In the genomic region with DNA sequence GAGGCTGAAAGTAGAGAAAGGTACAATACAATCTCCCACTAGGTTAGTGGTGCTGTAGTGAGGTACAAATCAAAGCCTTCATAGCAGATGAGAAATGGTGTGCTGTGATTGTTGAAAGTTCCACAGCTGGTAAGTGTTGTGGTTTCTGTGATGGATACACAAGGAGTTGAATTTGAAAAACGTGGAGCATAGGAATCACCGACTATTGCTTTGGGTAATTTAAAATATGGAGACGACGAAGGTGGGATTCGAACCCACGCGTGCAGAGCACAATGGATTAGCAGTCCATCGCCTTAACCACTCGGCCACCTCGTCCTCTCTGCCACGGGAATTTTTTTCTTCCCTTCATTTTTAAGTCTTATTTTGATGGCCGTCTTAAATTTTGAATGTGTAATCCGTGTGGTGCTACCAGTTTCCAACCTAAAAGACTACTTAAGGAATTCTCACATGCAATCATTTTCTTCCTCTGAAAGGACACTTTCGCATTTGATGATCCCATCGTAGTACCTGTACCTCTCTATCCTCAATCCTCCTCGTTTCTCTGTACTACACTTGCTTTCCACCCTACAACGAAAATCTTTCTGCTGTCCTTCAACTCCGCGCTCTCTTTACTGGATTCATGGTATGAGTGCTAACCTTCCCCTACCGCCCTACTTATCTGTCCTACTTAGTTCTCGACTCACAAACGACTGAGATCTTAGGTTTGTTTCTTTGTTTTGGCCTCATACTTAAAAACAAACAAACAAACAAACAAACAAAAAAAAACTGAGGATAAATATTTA, we compare ENCODE assay signal across 10 mouse cellular contexts. TPM values are rescaled to one million over a fixed set of nuclear protein-coding genes. Genes with fewer than 3 reads are reported as not detected.
DNase-seq lines count a peak whose midpoint lies in the region; ATAC-seq lines count a peak whose summit lies in the region.
"Had no signal": no experiment of that assay in that cellular context is flagged by ENCODE, and none has a peak within 500 bp of the region (broad histone marks: within the 10 kb centered on the region; RNA-seq: fewer than 3 reads in every experiment).

No protein-coding gene starts in this region.

- no peaks in the 10 kb centered on the region for H3K36me3 ChIP-seq in hindbrain, embryonic 11.5 days (ENCODE audit: control insufficient read depth, insufficient read depth, low read length)
- no peaks in the 10 kb centered on the region for H3K36me3 ChIP-seq in hindbrain, embryonic 16.5 days (ENCODE audit: control insufficient read depth, insufficient read depth, low read length)

- no peak overlapping the region for H3K9ac ChIP-seq in hindbrain, embryonic 11.5 days (ENCODE audit: low read depth, low read length)
- no peak overlapping the region for H3K9ac ChIP-seq in hindbrain, embryonic 16.5 days (ENCODE audit: low read depth, low read length)

- H3K27me3 ChIP-seq in hindbrain, embryonic 11.5 days (ENCODE audit: control insufficient read depth, insufficient read depth, low read length), result peaks cover 41% of the 10 kb centered on the region
- peaks cover 42% of the 10 kb centered on the region for H3K27me3 ChIP-seq in hindbrain, embryonic 16.5 days (replicated peaks; ENCODE audit: control insufficient read depth, insufficient read depth, low read length)

- no peak overlapping the region for H3K4me3 ChIP-seq in hindbrain, embryonic 11.5 days (ENCODE audit: low read depth, low read length)
- no peak overlapping the region for H3K4me3 ChIP-seq in hindbrain, embryonic 16.5 days (ENCODE audit: low read length)

- DNase-seq in hindbrain, embryonic 11.5 days (ENCODE audit: low spot score), result peak; percentile 72
- DNase-seq in 3T3-L1 (ENCODE audit: low read depth, low spot score), result peak; percentile 88
- peak; percentile 37 for DNase-seq in T-cell, adult 2 months (ENCODE audit: low spot score)
- DNase-seq in heart, postnatal 36 days, result peak; percentile 24 to 40
- peak; percentile 78 for DNase-seq in mesoderm, embryonic 11.5 days (ENCODE audit: low read depth, low spot score)
- no peak for DNase-seq in adipocyte (ENCODE audit: low spot score)
- DNase-seq in urinary bladder, postnatal 14 days (ENCODE audit: low spot score), result no peak

- H3K4me1 ChIP-seq in hindbrain, embryonic 11.5 days (replicated peaks; ENCODE audit: control insufficient read depth, insufficient read depth, low read length), result peaks cover 2% of the 10 kb centered on the region; the same call in 1 of the 2 replicates
- no peaks in the 10 kb centered on the region for H3K4me1 ChIP-seq in hindbrain, embryonic 16.5 days (ENCODE audit: control insufficient read depth, insufficient read depth, low read depth, low read length)

- no peak overlapping the region for H3K4me2 ChIP-seq in hindbrain, embryonic 11.5 days (replicated peaks; ENCODE audit: low read depth, low read length)
- no peak overlapping the region for H3K4me2 ChIP-seq in hindbrain, embryonic 16.5 days (ENCODE audit: low read length)

- intact Hi-C loops in heart, postnatal 36 days (cut with DNase I), result loop anchor here (2.0 kb wide), 2 partner anchors 19 to 21 kb away; no protein-coding TSS in a partner anchor

- under 1% methylated on average over 22 of the region's 22 CpGs for WGBS in hindbrain, embryonic 11.5 days
- 4% methylated on average over 22 of the region's 22 CpGs for WGBS in hindbrain, embryonic 16.5 days

- H3K9me3 ChIP-seq in hindbrain, embryonic 11.5 days (ENCODE audit: control insufficient read depth, low read length), result no peaks in the 10 kb centered on the region
- peaks cover 10% of the 10 kb centered on the region for H3K9me3 ChIP-seq in hindbrain, embryonic 16.5 days (ENCODE audit: control insufficient read depth, low read length)

- H3K27ac ChIP-seq in hindbrain, embryonic 11.5 days (ENCODE audit: low read depth, low read length), result no peak overlapping the region
- H3K27ac ChIP-seq in hindbrain, embryonic 16.5 days (ENCODE audit: low read depth, low read length), result no peak overlapping the region
- H3K27ac ChIP-seq: kidney, postnatal 0 days had no signal

- no peak for ATAC-seq in hindbrain, embryonic 11.5 days (ENCODE audit: low FRiP score)
- no peak for ATAC-seq in hindbrain, embryonic 16.5 days

RNA-seq across cellular contexts. Expression of a gene that starts 13.2 kb away (rescaled TPM):
- 0.11 TPM in 2 replicates for polyA plus RNA-seq in hindbrain, embryonic 11.5 days (2014; fragmentation: Nextera tagmentation; extraction: Ambion mirVana)
- polyA plus RNA-seq in hindbrain, embryonic 16.5 days (2015; fragmentation: Nextera tagmentation; extraction: Ambion mirVana), result not detected in 2 replicates
- not detected for total RNA-seq in heart, postnatal 36 days (2021)
- polyA plus RNA-seq: kidney, postnatal 0 days; spleen, adult 2 months had no signal

RNA-seq across cellular contexts. Expression of a gene that starts 15.4 kb away (rescaled TPM):
- polyA plus RNA-seq in hindbrain, embryonic 11.5 days (2014; fragmentation: Nextera tagmentation; extraction: Ambion mirVana), result 0.51 TPM in 1 of 2 replicates, not detected in the other
- polyA plus RNA-seq in hindbrain, embryonic 16.5 days (2015; fragmentation: Nextera tagmentation; extraction: Ambion mirVana), result not detected in 2 replicates
- total RNA-seq in heart, postnatal 36 days (2021), result not detected

RNA-seq across cellular contexts. Expression of a gene that starts 41.2 kb away (rescaled TPM):
- polyA plus RNA-seq in hindbrain, embryonic 11.5 days (2014; fragmentation: Nextera tagmentation; extraction: Ambion mirVana), result 8.4 and 11.9 TPM in 2 replicates
- polyA plus RNA-seq in hindbrain, embryonic 16.5 days (2015; fragmentation: Nextera tagmentation; extraction: Ambion mirVana), result not detected in 2 replicates
- 10 to 100 TPM in 1 of 2 experiments, 1 to 10 TPM in 1; 2.3 to 12.5 TPM for total RNA-seq in heart, postnatal 36 days (2021)

RNA-seq across cellular contexts. Expression of a gene that starts 41.5 kb away (rescaled TPM):
- 7.2 and 10.2 TPM in 2 replicates for polyA plus RNA-seq in hindbrain, embryonic 11.5 days (2014; fragmentation: Nextera tagmentation; extraction: Ambion mirVana)
- polyA plus RNA-seq in hindbrain, embryonic 16.5 days (2015; fragmentation: Nextera tagmentation; extraction: Ambion mirVana), result 0.70 and 0.87 TPM in 2 replicates
- 10 to 100 TPM; 23.3 to 28.1 TPM for total RNA-seq in heart, postnatal 36 days (2021)

RNA-seq across cellular contexts. Expression of a gene that starts 47.0 kb away (rescaled TPM):
- polyA plus RNA-seq in hindbrain, embryonic 11.5 days (2014; fragmentation: Nextera tagmentation; extraction: Ambion mirVana), result 31.2 and 31.4 TPM in 2 replicates
- polyA plus RNA-seq in hindbrain, embryonic 16.5 days (2015; fragmentation: Nextera tagmentation; extraction: Ambion mirVana), result 6.5 and 6.7 TPM in 2 replicates
- total RNA-seq in heart, postnatal 36 days (2021), result 10 to 100 TPM; 15.8 to 18.6 TPM

Comparison
In these comparisons a context has a peak if more than half of its experiments do, and no peak if none do; other contexts are left out.
1. DNase-seq: peak in hindbrain, embryonic 11.5 days (single experiment), 3T3-L1 (single experiment), T-cell, adult 2 months (single experiment), heart, postnatal 36 days (2 of 2) and mesoderm, embryonic 11.5 days (single experiment); none in adipocyte (single experiment) and urinary bladder, postnatal 14 days (single experiment).